8 mouse cellular contexts compared by ENCODE assay signal in genomic region chr12:4769333-4769723, GRCm38 (mm10). TPM values are rescaled to one million over a fixed set of nuclear protein-coding genes. Genes with fewer than 3 reads are reported as not detected.
A peak's percentile ranks its signal among the peaks of the same experiment; 100 is the strongest.
DNase-seq lines count a peak whose midpoint lies in the region; ATAC-seq and TF ChIP-seq lines count a peak whose summit lies in the region.

No protein-coding gene starts in this region.

- peak overlapping the region; percentile 68 for H3K4me2 ChIP-seq in kidney, embryonic 14.5 days (replicated peaks; ENCODE audit: low read depth, low read length)
- peak overlapping the region; percentile 50 for H3K4me2 ChIP-seq in embryonic facial prominence, embryonic 11.5 days (ENCODE audit: low read depth, low read length)
- peak overlapping the region; percentile 59 for H3K4me2 ChIP-seq in hindbrain, postnatal 0 days (ENCODE audit: low read depth, low read length)
- peak overlapping the region; percentile 64 for H3K4me2 ChIP-seq in midbrain, embryonic 13.5 days (replicated peaks)

- no peaks in the 10 kb centered on the region for H3K27me3 ChIP-seq in kidney, embryonic 14.5 days (ENCODE audit: control insufficient read depth, insufficient read depth, low read length)
- H3K27me3 ChIP-seq in embryonic facial prominence, embryonic 11.5 days (ENCODE audit: control insufficient read depth, insufficient read depth, low read length), result no peaks in the 10 kb centered on the region
- no peaks in the 10 kb centered on the region for H3K27me3 ChIP-seq in hindbrain, postnatal 0 days (ENCODE audit: insufficient read depth, low read length)
- no peaks in the 10 kb centered on the region for H3K27me3 ChIP-seq in midbrain, embryonic 13.5 days

- no peaks in the 10 kb centered on the region for H3K4me1 ChIP-seq in kidney, embryonic 14.5 days (ENCODE audit: control insufficient read depth, insufficient read depth, low read length)
- H3K4me1 ChIP-seq in embryonic facial prominence, embryonic 11.5 days (ENCODE audit: control insufficient read depth, insufficient read depth, low read length), result no peaks in the 10 kb centered on the region
- H3K4me1 ChIP-seq in hindbrain, postnatal 0 days (ENCODE audit: insufficient read depth, low read length), result no peaks in the 10 kb centered on the region
- H3K4me1 ChIP-seq in midbrain, embryonic 13.5 days (replicated peaks), result peaks cover 4% of the 10 kb centered on the region

- TF ChIP-seq CTCF in hindbrain, postnatal 0 days (IDR thresholded peaks at IDR 0.05; ENCODE audit: low read depth), result no peak

- H3K9ac ChIP-seq in kidney, embryonic 14.5 days (ENCODE audit: low read depth, low read length), result peak overlapping the region; percentile 60; the same call in 1 of the 2 replicates
- H3K9ac ChIP-seq in embryonic facial prominence, embryonic 11.5 days (replicated peaks; ENCODE audit: low read length), result peak overlapping the region; percentile 65
- H3K9ac ChIP-seq in hindbrain, postnatal 0 days (replicated peaks; ENCODE audit: low read length), result peak overlapping the region; percentile 82
- H3K9ac ChIP-seq in midbrain, embryonic 13.5 days (replicated peaks), result peak overlapping the region; percentile 82

- no peaks in the 10 kb centered on the region for H3K9me3 ChIP-seq in kidney, embryonic 14.5 days (ENCODE audit: control insufficient read depth, low read length)
- no peaks in the 10 kb centered on the region for H3K9me3 ChIP-seq in embryonic facial prominence, embryonic 11.5 days (replicated peaks; ENCODE audit: control insufficient read depth, low read length)
- H3K9me3 ChIP-seq in hindbrain, postnatal 0 days (ENCODE audit: low read length), result no peaks in the 10 kb centered on the region
- no peaks in the 10 kb centered on the region for H3K9me3 ChIP-seq in midbrain, embryonic 13.5 days

- H3K27ac ChIP-seq in kidney, embryonic 14.5 days (ENCODE audit: low read depth, low read length), result 0 out of 2 replicates have a peak overlapping the region, but pooled peaks have one; percentile 10
- no peak overlapping the region for H3K27ac ChIP-seq in embryonic facial prominence, embryonic 11.5 days (replicated peaks; ENCODE audit: low read depth, low read length)
- peak overlapping the region; percentile 98 for H3K27ac ChIP-seq in hindbrain, postnatal 0 days
- peak overlapping the region; percentile 96 for H3K27ac ChIP-seq in midbrain, embryonic 13.5 days

- WGBS in kidney, embryonic 14.5 days, result 18% methylated on average over 13 of the region's 13 CpGs
- WGBS in embryonic facial prominence, embryonic 11.5 days, result 17% methylated on average over 13 of the region's 13 CpGs
- WGBS in hindbrain, postnatal 0 days, result 13% methylated on average over 13 of the region's 13 CpGs
- WGBS in midbrain, embryonic 13.5 days, result 20% methylated on average over 13 of the region's 13 CpGs

- ATAC-seq in kidney, embryonic 14.5 days (ENCODE audit: low FRiP score, low TSS enrichment), result peak; percentile 49
- peak; percentile 27 for ATAC-seq in embryonic facial prominence, embryonic 11.5 days (replicated peaks; ENCODE audit: insufficient number of reproducible peaks, low FRiP score, low TSS enrichment, low read depth)
- ATAC-seq in hindbrain, postnatal 0 days, result no peak
- no peak; the same call in 1 of the 2 replicates for ATAC-seq in midbrain, embryonic 13.5 days

- no peak for DNase-seq in kidney, postnatal 25 days
- DNase-seq in embryonic facial prominence, embryonic 11.5 days (ENCODE audit: low spot score), result no peak
- DNase-seq in hindbrain, postnatal 0 days (ENCODE audit: low spot score), result no peak
- DNase-seq in layer of hippocampus, postnatal 10 days (ENCODE audit: low spot score in 2 of 2), result no peak
- DNase-seq in ovary, adult 18-20 months (ENCODE audit: low spot score), result no peak
- no peak for DNase-seq in adrenal gland, postnatal 10 days

- H3K36me3 ChIP-seq in kidney, embryonic 14.5 days (ENCODE audit: control insufficient read depth, insufficient read depth, low read length), result no peaks in the 10 kb centered on the region
- no peaks in the 10 kb centered on the region for H3K36me3 ChIP-seq in embryonic facial prominence, embryonic 11.5 days (replicated peaks; ENCODE audit: control insufficient read depth, insufficient read depth, low read depth, low read length)
- no peaks in the 10 kb centered on the region for H3K36me3 ChIP-seq in hindbrain, postnatal 0 days (ENCODE audit: insufficient read depth, low read length)
- no peaks in the 10 kb centered on the region for H3K36me3 ChIP-seq in midbrain, embryonic 13.5 days

- H3K4me3 ChIP-seq in kidney, embryonic 14.5 days (ENCODE audit: low read length), result peak overlapping the region; percentile 41
- H3K4me3 ChIP-seq in embryonic facial prominence, embryonic 11.5 days (ENCODE audit: low read depth, low read length), result peak overlapping the region; percentile 41
- H3K4me3 ChIP-seq in hindbrain, postnatal 0 days (ENCODE audit: low read length), result peak overlapping the region; percentile 63
- H3K4me3 ChIP-seq in midbrain, embryonic 13.5 days (replicated peaks), result peak overlapping the region; percentile 68

RNA-seq across cellular contexts. Expression of gene Fam228b, which starts 0.3 kb away (rescaled TPM):
- 1.7 and 5.0 TPM in 2 replicates for polyA plus RNA-seq in kidney, embryonic 14.5 days (2014; fragmentation: Nextera tagmentation; extraction: Ambion mirVana)
- 2.5 and 2.6 TPM in 2 replicates for polyA plus RNA-seq in embryonic facial prominence, embryonic 11.5 days (2014; fragmentation: Nextera tagmentation; extraction: Ambion mirVana)
- total RNA-seq in hindbrain, postnatal 0 days (2014; rRNA removed), result 3.7 and 4.2 TPM in 2 replicates
- polyA plus RNA-seq in hindbrain, postnatal 0 days (2015; fragmentation: Nextera tagmentation; extraction: Ambion mirVana), result 8.1 and 9.3 TPM in 2 replicates
- 4.9 and 5.6 TPM in 2 replicates for polyA plus RNA-seq in midbrain, embryonic 13.5 days (2015; fragmentation: Nextera tagmentation; extraction: Ambion mirVana)
- total RNA-seq in layer of hippocampus, postnatal 10 days (2021), result 10 to 100 TPM; 19.5 to 25.1 TPM
- total RNA-seq in adrenal gland, postnatal 10 days (2021), result 10 to 100 TPM in 1 of 2 experiments, 1 to 10 TPM in 1; 8.6 to 17.3 TPM

RNA-seq across cellular contexts. Expression of gene Pfn4, which starts 0.5 kb away (rescaled TPM):
- polyA plus RNA-seq in kidney, embryonic 14.5 days (2014; fragmentation: Nextera tagmentation; extraction: Ambion mirVana), result 2.3 and 3.4 TPM in 2 replicates
- 4.1 and 4.9 TPM in 2 replicates for polyA plus RNA-seq in embryonic facial prominence, embryonic 11.5 days (2014; fragmentation: Nextera tagmentation; extraction: Ambion mirVana)
- total RNA-seq in hindbrain, postnatal 0 days (2014; rRNA removed), result 5.9 and 13.0 TPM in 2 replicates
- 19.9 and 22.7 TPM in 2 replicates for polyA plus RNA-seq in hindbrain, postnatal 0 days (2015; fragmentation: Nextera tagmentation; extraction: Ambion mirVana)
- 9.1 and 10.2 TPM in 2 replicates for polyA plus RNA-seq in midbrain, embryonic 13.5 days (2015; fragmentation: Nextera tagmentation; extraction: Ambion mirVana)
- 10 to 100 TPM; 12.8 to 13.7 TPM for total RNA-seq in layer of hippocampus, postnatal 10 days (2021)
- 1 to 10 TPM; 2.5 to 3.9 TPM for total RNA-seq in adrenal gland, postnatal 10 days (2021)

RNA-seq across cellular contexts. Expression of gene Fam228a, which starts 31.1 kb away (rescaled TPM):
- polyA plus RNA-seq in kidney, embryonic 14.5 days (2014; fragmentation: Nextera tagmentation; extraction: Ambion mirVana), result 0.50 and 0.73 TPM in 2 replicates
- polyA plus RNA-seq in embryonic facial prominence, embryonic 11.5 days (2014; fragmentation: Nextera tagmentation; extraction: Ambion mirVana), result 0.47 and 0.60 TPM in 2 replicates
- 0.99 and 2.2 TPM in 2 replicates for total RNA-seq in hindbrain, postnatal 0 days (2014; rRNA removed)
- polyA plus RNA-seq in hindbrain, postnatal 0 days (2015; fragmentation: Nextera tagmentation; extraction: Ambion mirVana), result 0.49 and 0.84 TPM in 2 replicates
- 0.52 and 1.0 TPM in 2 replicates for polyA plus RNA-seq in midbrain, embryonic 13.5 days (2015; fragmentation: Nextera tagmentation; extraction: Ambion mirVana)
- 1 to 10 TPM; 1.7 to 2.4 TPM for total RNA-seq in layer of hippocampus, postnatal 10 days (2021)
- under 1 TPM; 0.15 to 0.76 TPM for total RNA-seq in adrenal gland, postnatal 10 days (2021)

RNA-seq across cellular contexts. Expression of gene Sf3b6, which starts 48.0 kb away (rescaled TPM):
- polyA plus RNA-seq in kidney, embryonic 14.5 days (2014; fragmentation: Nextera tagmentation; extraction: Ambion mirVana), result 306 and 426 TPM in 2 replicates
- polyA plus RNA-seq in embryonic facial prominence, embryonic 11.5 days (2014; fragmentation: Nextera tagmentation; extraction: Ambion mirVana), result 363 and 371 TPM in 2 replicates
- 64.7 and 77.8 TPM in 2 replicates for total RNA-seq in hindbrain, postnatal 0 days (2014; rRNA removed)
- polyA plus RNA-seq in hindbrain, postnatal 0 days (2015; fragmentation: Nextera tagmentation; extraction: Ambion mirVana), result 299 and 347 TPM in 2 replicates
- polyA plus RNA-seq in midbrain, embryonic 13.5 days (2015; fragmentation: Nextera tagmentation; extraction: Ambion mirVana), result 302 and 303 TPM in 2 replicates
- 100 to 1,000 TPM in 1 of 2 experiments, 10 to 100 TPM in 1; 85.5 to 104 TPM for total RNA-seq in layer of hippocampus, postnatal 10 days (2021)
- total RNA-seq in adrenal gland, postnatal 10 days (2021), result 100 to 1,000 TPM in 1 of 2 experiments, 10 to 100 TPM in 1; 87.9 to 101 TPM

Comparison
In these comparisons a context has a peak if more than half of its experiments do, and no peak if none do; other contexts are left out.
1. ATAC-seq: peak in kidney, embryonic 14.5 days (single experiment) and embryonic facial prominence, embryonic 11.5 days (single experiment); none in hindbrain, postnatal 0 days (single experiment) and midbrain, embryonic 13.5 days (single experiment).
2. Peak in every context shown above with its lines, with median percentiles within 50 percentile points of each other: H3K4me2 ChIP-seq, H3K4me3 ChIP-seq and H3K9ac ChIP-seq.